Mouse (Mus musculus) heart, postnatal 0 days (tissue): ENCODE data around the gene Csnk1e. TPM values are rescaled to one million over a fixed set of nuclear protein-coding genes. Genes with fewer than 3 reads are reported as not detected.

Experiments used
- ATAC-seq: fragments of 200-750 bp; cut with Nextera tagmentation; 2 replicates; pipeline ENCODE4 v1.8.0; 2017; ENCODE audit warnings: low read depth, moderate number of reproducible peaks, moderate library complexity; ENCODE audit not compliant: insufficient read depth
- DNase-seq: peaks from one replicate; pipeline ENCODE4 v3.0.0-alpha.2; 2016; ENCODE audit warnings: low spot score
- H3K27ac ChIP-seq: fragments of 300-500 bp; sonication (generic); 2 replicates; pipeline ENCODE4 v1.5.1; 2014; ENCODE audit warnings: low read depth, mild to moderate bottlenecking
- H3K27me3 ChIP-seq: fragments of 300-500 bp; sonication (generic); 2 replicates; pipeline ENCODE4 v1.6.1; 2014; ENCODE audit warnings: low read length, mixed read lengths; ENCODE audit not compliant: control insufficient read depth, insufficient read depth
- H3K36me3 ChIP-seq: fragments of 300-500 bp; sonication (generic); replicated peaks from 2 replicates; pipeline ENCODE4 v1.6.1; 2014; ENCODE audit warnings: low read length, mixed read lengths; ENCODE audit not compliant: control insufficient read depth, insufficient read depth
- H3K4me1 ChIP-seq: fragments of 300-500 bp; sonication (generic); 2 replicates; pipeline ENCODE4 v1.6.1; 2014; ENCODE audit warnings: antibody characterized with exemption; ENCODE audit not compliant: control insufficient read depth, insufficient read depth
- H3K4me2 ChIP-seq: fragments of 300-500 bp; sonication (generic); 2 replicates; pipeline ENCODE4 v1.6.1; 2014; ENCODE audit warnings: low read depth, mild to moderate bottlenecking, low read length, moderate library complexity
- H3K4me3 ChIP-seq: fragments of 300-500 bp; sonication (generic); 2 replicates; pipeline ENCODE4 v1.5.1; 2014; ENCODE audit warnings: low read depth, low read length
- H3K9ac ChIP-seq: fragments of 300-500 bp; sonication (generic); replicated peaks from 2 replicates; pipeline ENCODE4 v1.6.1; 2014; ENCODE audit warnings: low read depth, low read length, mixed read lengths
- H3K9me3 ChIP-seq: fragments of 300-500 bp; sonication (generic); replicated peaks from 2 replicates; pipeline ENCODE4 v1.6.1; 2016; ENCODE audit warnings: low read length; ENCODE audit not compliant: control insufficient read depth
- CTCF ChIP-seq: IDR thresholded peaks from 2 replicates; pipeline ENCODE4 v1.5.1; 2016; ENCODE audit warnings: antibody characterized with exemption, control low read depth, low read depth
- EP300 ChIP-seq: IDR thresholded peaks from 2 replicates; pipeline ENCODE4 v1.6.1; 2016; ENCODE audit warnings: antibody characterized with exemption, low read depth
- WGBS: fragments of 180-500 bp; shearing (Covaris S2); extraction: QIAGEN DNeasy Blood & Tissue Kit; methylation state at CpG from one replicate; pipeline ENCODE4 v1.1.7; 2014; 5-methylcytosine and 5-hydroxymethylcytosine counted together
- polyA plus RNA-seq: library from polyadenylated mRNA; unstranded; fragments of >200 nt; fragmentation: Nextera tagmentation; extraction: Ambion mirVana; gene quantifications from 2 replicates; pipeline ENCODE4 v1.2.1, GENCODE M21; 2015
- total RNA-seq: library from RNA; depleted of rRNA; stranded (reverse); fragments of >200 nt; gene quantifications from 2 replicates; pipeline ENCODE4 v1.2.3, GENCODE M21; 2014; ENCODE audit warnings: low replicate concordance

Gene Csnk1e
- total and polyA plus RNA-seq, 2 experiments from 2014 or later: 61.5 to 167 TPM

- 37% methylated on average over 18 of the region's 18 CpGs for WGBS
- ATAC-seq: no peak
- no peaks in the 10 kb centered on the region for H3K36me3 ChIP-seq
- peaks cover 15% of the 10 kb centered on the region; the same call in 1 of the 2 replicates for H3K27me3 ChIP-seq
- TF ChIP-seq EP300: no peak
- no peak for TF ChIP-seq CTCF
- H3K9ac ChIP-seq: no peak overlapping the region
- H3K4me1 ChIP-seq: 0 out of 2 replicates have a peak, but pooled peaks cover 4% of the 10 kb centered on the region
- no peak overlapping the region for H3K4me3 ChIP-seq
- H3K4me2 ChIP-seq: no peak overlapping the region; the same call in 1 of the 2 replicates
- H3K9me3 ChIP-seq: no peaks in the 10 kb centered on the region
- no peak overlapping the region for H3K27ac ChIP-seq
- DNase-seq: no peak
Measured at GRCm38 (mm10) chr15:79493527-79493926, 38.2 kb upstream of the Csnk1e start.

GRCm38 (mm10) chr15:79489463-79489862, 34.1 kb upstream of the Csnk1e start:
- no peak overlapping the region for H3K4me3 ChIP-seq
- DNase-seq (no peak), ATAC-seq (no peak)
- no peak overlapping the region for H3K27ac ChIP-seq
- H3K27me3 ChIP-seq: peaks cover 15% of the 10 kb centered on the region; the same call in 1 of the 2 replicates
- no peak for TF ChIP-seq EP300
- TF ChIP-seq CTCF: no peak
- no peak overlapping the region for H3K4me2 ChIP-seq
- H3K9ac ChIP-seq: no peak overlapping the region
- H3K9me3 ChIP-seq: no peaks in the 10 kb centered on the region
- no peaks in the 10 kb centered on the region for H3K36me3 ChIP-seq
- 68% methylated on average over 11 of the region's 11 CpGs for WGBS
- no peaks in the 10 kb centered on the region for H3K4me1 ChIP-seq

DNA sequence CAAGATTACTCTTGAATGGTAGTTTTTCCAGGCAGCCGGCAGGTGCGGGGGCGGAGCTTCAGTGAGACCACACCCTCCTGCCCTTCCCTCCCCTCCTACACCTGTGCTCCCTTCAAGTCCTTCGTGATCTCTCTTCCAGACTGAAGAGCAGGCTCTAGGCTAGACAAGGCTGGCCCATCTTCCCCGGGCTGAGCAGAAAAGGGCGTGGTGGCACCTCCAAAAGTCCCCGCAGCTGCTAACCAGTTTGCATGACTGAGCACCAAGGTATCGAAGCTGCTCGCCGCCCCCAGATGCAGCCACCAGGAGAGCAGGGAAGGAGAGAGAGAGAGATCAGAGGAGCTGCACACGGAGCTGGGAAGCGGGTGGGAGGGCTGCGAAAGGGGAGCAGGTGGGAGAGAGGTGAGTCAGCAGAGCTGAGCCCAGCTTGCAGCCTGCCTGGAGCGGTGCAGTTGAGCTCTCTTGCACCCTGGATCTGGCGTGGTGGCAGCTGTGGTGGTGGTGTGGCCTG, 25.9 kb upstream of the Csnk1e start:
- H3K27ac ChIP-seq: no peak overlapping the region
- ATAC-seq: no peak
- no peak for TF ChIP-seq CTCF
- no peak for TF ChIP-seq EP300
- H3K36me3 ChIP-seq: no peaks in the 10 kb centered on the region
- no peaks in the 10 kb centered on the region; the same call in 1 of the 2 replicates for H3K27me3 ChIP-seq
- no peak overlapping the region for H3K4me2 ChIP-seq
- H3K9ac ChIP-seq: no peak overlapping the region
- 24% methylated on average over 15 of the region's 15 CpGs for WGBS
- H3K4me3 ChIP-seq: no peak overlapping the region
- H3K4me1 ChIP-seq: peaks cover 8% of the 10 kb centered on the region; the same call in 1 of the 2 replicates
- DNase-seq: no peak
- H3K9me3 ChIP-seq: no peaks in the 10 kb centered on the region

DNA sequence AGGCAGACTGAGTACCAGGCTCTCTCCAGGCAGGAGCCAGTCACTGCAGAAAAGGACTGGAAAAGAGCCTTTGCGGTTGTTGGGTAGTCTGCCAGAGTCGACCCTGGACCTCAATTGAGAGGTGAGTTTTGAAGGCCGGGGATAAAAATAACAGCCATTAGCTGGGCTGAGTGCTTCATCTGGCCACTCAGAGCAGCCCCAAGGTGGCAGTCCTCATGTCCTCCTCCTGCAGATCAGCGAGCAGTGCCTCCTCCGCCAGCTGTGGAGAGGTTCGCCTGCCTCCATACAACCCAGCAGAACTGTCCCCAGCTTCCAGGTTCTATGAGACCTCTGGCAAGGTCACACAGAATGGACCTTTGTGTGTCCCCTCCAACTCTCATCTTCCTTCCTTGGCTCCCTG, 21.9 kb upstream of the Csnk1e start:
- Histone ChIP-seq H3K4me1 (peaks cover 8% of the 10 kb centered on the region; the same call in 1 of the 2 replicates), H3K27ac (no peak overlapping the region), H3K9ac (0 out of 2 replicates have a peak overlapping the region, but pooled peaks have one; percentile 9), H3K4me3 (no peak overlapping the region), H3K9me3 (no peaks in the 10 kb centered on the region; the same call in 1 of the 2 replicates), H3K4me2 (no peak overlapping the region), H3K36me3 (no peaks in the 10 kb centered on the region), H3K27me3 (no peaks in the 10 kb centered on the region; the same call in 1 of the 2 replicates)
- WGBS: 22% methylated on average over 6 of the region's 6 CpGs
- TF ChIP-seq EP300 (no peak), CTCF (no peak)
- no peak for DNase-seq
- peak; percentile 30 for ATAC-seq

GRCm38 (mm10) chr15:79473638-79474355, 18.4 kb upstream of the Csnk1e start:
- TF ChIP-seq EP300 (no peak), CTCF (0 out of 2 replicates have a peak, but pooled peaks have one; percentile 3)
- no peak overlapping the region for H3K4me3 ChIP-seq
- no peaks in the 10 kb centered on the region for H3K36me3 ChIP-seq
- ATAC-seq (no peak), DNase-seq (no peak)
- no peak overlapping the region for H3K4me2 ChIP-seq
- no peak overlapping the region for H3K27ac ChIP-seq
- H3K4me1 ChIP-seq: peaks cover 8% of the 10 kb centered on the region; the same call in 1 of the 2 replicates
- H3K27me3 ChIP-seq: no peaks in the 10 kb centered on the region
- 52% methylated on average over 12 of the region's 12 CpGs for WGBS
- no peak overlapping the region for H3K9ac ChIP-seq
- peaks cover 5% of the 10 kb centered on the region; the same call in 1 of the 2 replicates for H3K9me3 ChIP-seq
